Mouse (Mus musculus) bone marrow macrophage, adult 2 months (primary cell): ENCODE data around the gene Rbpj.

ENCODE experiments used
- CTCF ChIP-seq: IDR thresholded peaks from 2 replicates; pipeline ENCODE4 v1.5.1; 2012; ENCODE audit warnings: low read depth, mild to moderate bottlenecking, low read length, moderate library complexity
- POLR2A ChIP-seq: IDR thresholded peaks from 2 replicates; pipeline ENCODE4 v1.6.1; 2012; ENCODE audit warnings: mild to moderate bottlenecking, low read depth, low read length, borderline replicate concordance

- TF ChIP-seq POLR2A (no peak), CTCF (no peak)
Measured at GRCm38 (mm10) chr5:53420777-53421176, 45.2 kb upstream of the Rbpj start.
